Mouse (Mus musculus): ENCODE data around the gene Nudt1.

DNA sequence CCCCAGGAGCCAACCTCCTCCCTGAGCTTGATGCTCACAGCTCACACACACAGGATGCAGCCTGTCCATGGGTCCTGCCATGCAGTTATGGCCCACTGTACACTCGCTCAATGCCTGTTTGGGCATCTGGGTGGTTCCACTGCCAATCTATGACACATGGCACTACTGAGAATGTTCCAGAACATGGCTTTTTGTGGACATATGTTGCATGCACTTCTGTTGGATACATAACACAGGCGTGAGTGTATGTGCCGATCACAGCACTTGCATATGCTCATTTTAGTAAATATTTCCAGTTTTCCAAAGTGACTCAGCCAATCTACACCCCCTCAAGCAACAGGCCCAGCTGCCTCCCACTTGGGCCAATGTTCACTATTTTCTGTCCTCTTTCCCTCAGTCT, 50.2 kb downstream of the Nudt1 start:
- TF ChIP-seq CEBPB (IDR thresholded peaks at IDR 0.05; ENCODE audit: insufficient read depth, poor library complexity, severe bottlenecking) (no peak), E2F4 (IDR thresholded peaks at IDR 0.05; ENCODE audit: insufficient read depth) (no peak), POLR2A (IDR thresholded peaks at IDR 0.05; ENCODE audit: insufficient read length, low read depth) (no peak), TCF12 (IDR thresholded peaks at IDR 0.05; ENCODE audit: insufficient read depth, poor library complexity, severe bottlenecking) (no peak), USF1 (IDR thresholded peaks at IDR 0.05; ENCODE audit: low read depth) (no peak)
